ENCODE assay signal across 8 mouse cellular contexts in genomic region chr10:128194024-128194550, GRCm38 (mm10). TPM values are rescaled to one million over a fixed set of nuclear protein-coding genes. Genes with fewer than 3 reads are reported as not detected.
DNase-seq lines count a peak whose midpoint lies in the region; ATAC-seq and TF ChIP-seq lines count a peak whose summit lies in the region.

Gls2 (plus strand) TSS chr10:128194457.

- no peak for TF ChIP-seq CTCF in cortical plate, adult 2 months (IDR thresholded peaks at IDR 0.05; ENCODE audit: extremely low read depth, insufficient read depth, low read length)

- peak; percentile 88 for ATAC-seq in activated CD4-positive, CD25-positive, alpha-beta regulatory T cell, adult 4 months
- ATAC-seq in megakaryocyte progenitor cell, adult 5-6 weeks (replicated peaks; ENCODE audit: poor library complexity) = peak; percentile 98

- peak within 1 kb of the TSS; percentile 4; the same call in 1 of the 2 replicates for H3K27ac ChIP-seq in cortical plate, adult 2 months (ENCODE audit: insufficient read depth, low read length)

- H3K4me1 ChIP-seq in cortical plate, adult 2 months (ENCODE audit: control insufficient read depth, insufficient read depth, low read length) = no peaks in the 10 kb centered on the region

- peak within 1 kb of the TSS; percentile 57 for H3K4me3 ChIP-seq in cortical plate, adult 2 months (ENCODE audit: insufficient read depth, low read length)

- peak; percentile 60; the same call in 1 of the 2 replicates for TF ChIP-seq POLR2A in cortical plate, adult 2 months (IDR thresholded peaks at IDR 0.05; ENCODE audit: extremely low read depth, insufficient read depth, low read length)

- DNase-seq in gastrocnemius, postnatal 10 days = peak; percentile 97
- DNase-seq in induced T-regulatory cell, adult 2 months (ENCODE audit: low read depth) = peak; percentile 94
- peak; percentile 92 to 98 for DNase-seq in left cerebral cortex, adult 9 months (ENCODE audit: low spot score in 2 of 2)
- DNase-seq in right cerebral cortex, postnatal 14 days = peak; percentile 99
- DNase-seq in urinary bladder, postnatal 36 days (ENCODE audit: low spot score in 2 of 2) = peak; percentile 95 to 97

RNA-seq across cellular contexts. Expression of gene Gls2, which starts in this region (rescaled TPM):
- under 1 TPM in 1 of 2 experiments, not detected in 1; 0.26 TPM for polyA plus RNA-seq in activated CD4-positive, CD25-positive, alpha-beta regulatory T cell, adult 4 months (2017; shearing (Covaris generic))
- polyA plus RNA-seq in cortical plate, adult 2 months (2012; rRNA removed) = 54.8 and 59.6 TPM in 2 replicates
- total RNA-seq in gastrocnemius, postnatal 10 days (2021) = 1 to 10 TPM; 1.1 to 1.4 TPM
- 1.2 and 1.4 TPM in 2 replicates for total RNA-seq in megakaryocyte progenitor cell, adult 5-6 weeks (2015)
- total RNA-seq in megakaryocyte progenitor cell, adult 5-6 weeks (2017) = 0.67 and 3.6 TPM in 2 replicates

Comparison
In these comparisons a context has a peak if more than half of its experiments do, and no peak if none do; other contexts are left out.
1. Peak in every context shown above with its lines: DNase-seq, ATAC-seq, H3K4me3 ChIP-seq and H3K27ac ChIP-seq.
2. RNA of gene Gls2 (polyA plus RNA-seq): 54.8 to 59.6 TPM in cortical plate, adult 2 months; 0.26 TPM in activated CD4-positive, CD25-positive, alpha-beta regulatory T cell, adult 4 months; every median in the first group is over 10 times any median in the second.
3. Peak in ATAC-seq in activated CD4-positive, CD25-positive, alpha-beta regulatory T cell, adult 4 months; RNA of the gene not detected or under 1 TPM.